Mouse (Mus musculus): ENCODE data around the gene Ppp1r1c.

DNA sequence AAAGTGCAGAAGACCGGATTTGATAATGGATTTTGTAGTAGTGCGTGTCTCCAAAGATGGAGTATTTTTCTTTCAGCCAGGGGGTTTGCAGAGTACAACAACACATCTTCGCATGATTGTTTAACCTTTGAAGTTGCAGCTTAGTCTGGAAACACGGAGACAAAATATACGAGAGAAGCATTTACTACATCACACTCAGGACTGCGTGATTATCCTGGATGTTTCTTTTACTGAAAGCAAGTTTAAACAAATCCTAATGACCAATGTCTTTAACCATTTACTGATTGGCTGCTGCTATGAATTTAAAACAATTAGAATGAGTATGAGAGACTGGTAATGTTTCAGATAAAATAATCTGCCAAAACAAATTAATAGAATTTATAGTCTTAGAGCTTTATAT, 131.5 kb downstream of the Ppp1r1c start:
- TF ChIP-seq CTCF (IDR thresholded peaks at IDR 0.05; ENCODE audit: insufficient read depth, low read length): no peak
- no peak for TF ChIP-seq POLR2A (IDR thresholded peaks at IDR 0.05; ENCODE audit: borderline replicate concordance, extremely low read depth, low read depth, low read length)

All from lung, adult 2 months (tissue).